Mouse (Mus musculus) kidney, postnatal 14 days (tissue): Measurements from ENCODE around the gene Gfod2.

Experiments
- DNase-seq: peaks from one replicate; pipeline ENCODE4 v3.0.0; 2022; ENCODE audit warnings: mixed read lengths

Gene Gfod2

GRCm38 (mm10) chr8:105700966-105701824 is 57.3 kb downstream of the Gfod2 start, which contains the start of the genes Acd and Pard6a:
Gene Acd (minus strand): TSS chr8:105701102.
Gene Pard6a (plus strand): TSS chr8:105701148.
- DNase-seq, result peak; percentile 97

- DNase-seq, result peak; percentile 70
These were observed 57.9 kb downstream of the Gfod2 start for GRCm38 (mm10) chr8:105700566-105700965.

GRCm38 (mm10) chr8:105699488-105700215 is 58.8 kb downstream of the Gfod2 start:
- DNase-seq, result no peak

- DNase-seq, result no peak
These were observed 59.7 kb downstream of the Gfod2 start for GRCm38 (mm10) chr8:105698734-105699133.

- no peak for DNase-seq
These were observed 61.2 kb downstream of the Gfod2 start for GRCm38 (mm10) chr8:105697196-105697780.

- no peak for DNase-seq
These were observed 63.2 kb downstream of the Gfod2 start for GRCm38 (mm10) chr8:105695080-105695780.

- DNase-seq, result no peak
These were observed 64.2 kb downstream of the Gfod2 start for GRCm38 (mm10) chr8:105694051-105694799.

- peak; percentile 84 for DNase-seq
These were observed 64.8 kb downstream of the Gfod2 start for GRCm38 (mm10) chr8:105693648-105694047.

GRCm38 (mm10) chr8:105692449-105693182 is 65.8 kb downstream of the Gfod2 start:
- no peak for DNase-seq

GRCm38 (mm10) chr8:105690978-105691377 is 67.5 kb downstream of the Gfod2 start:
- DNase-seq, result no peak

- no peak for DNase-seq
These were observed 68.5 kb downstream of the Gfod2 start for GRCm38 (mm10) chr8:105689983-105690360.

GRCm38 (mm10) chr8:105689256-105689982 is 69.0 kb downstream of the Gfod2 start:
- DNase-seq, result no peak

- no peak for DNase-seq
These were observed 70.2 kb downstream of the Gfod2 start for GRCm38 (mm10) chr8:105688242-105688752.

- no peak for DNase-seq
These were observed 71.0 kb downstream of the Gfod2 start for GRCm38 (mm10) chr8:105687512-105687911.

- DNase-seq, result no peak
These were observed 71.9 kb downstream of the Gfod2 start for GRCm38 (mm10) chr8:105686551-105686950.

- DNase-seq, result peak; percentile 61
These were observed 72.6 kb downstream of the Gfod2 start, which contains the start of gene Carmil2 for GRCm38 (mm10) chr8:105685796-105686308. Gene Carmil2 (plus strand): TSS chr8:105686274.

GRCm38 (mm10) chr8:105685325-105685724 is 73.1 kb downstream of the Gfod2 start:
- DNase-seq, result no peak

GRCm38 (mm10) chr8:105677891-105678290 is 80.6 kb downstream of the Gfod2 start:
- no peak for DNase-seq
